Mouse (Mus musculus) megakaryocyte, embryonic 14.5 days (primary cell): ENCODE results near the gene Trim33.

Experiments used
- FLI1 ChIP-seq: IDR thresholded peaks from 2 replicates; pipeline ENCODE4 v1.6.1; 2012; ENCODE audit warnings: low read length, inconsistent platforms, mixed read lengths
- GATA1 ChIP-seq: IDR thresholded peaks from 3 replicates; pipeline ENCODE4 v1.6.1; 2012; ENCODE audit warnings: mixed read lengths, low read length, inconsistent platforms, borderline replicate concordance

DNA sequence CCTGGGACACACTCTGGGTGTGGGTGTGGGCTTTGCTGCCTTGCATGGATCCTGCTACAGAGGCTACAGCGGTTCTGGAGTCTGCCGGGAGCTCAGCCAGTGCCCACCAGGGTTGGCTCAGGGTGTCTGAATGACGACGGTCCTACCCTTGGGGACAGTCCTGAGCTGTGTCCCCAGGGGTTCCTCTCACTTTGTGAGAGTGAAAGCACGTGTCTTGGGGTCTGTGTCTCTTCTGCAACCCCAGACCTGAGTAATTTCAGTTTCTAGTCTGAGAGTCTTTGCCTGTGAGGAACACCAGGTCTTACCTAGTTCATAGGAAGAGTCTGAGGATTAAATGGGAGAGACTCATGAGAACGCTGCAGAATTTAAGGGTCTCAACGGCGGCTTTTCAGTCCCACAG is 101.7 kb downstream of the Trim33 start:
- TF ChIP-seq GATA1, result no peak
- TF ChIP-seq FLI1, result no peak
